Mouse (Mus musculus) spleen, adult 18-20 months (tissue): ENCODE results near the gene 1810037I17Rik.

Experiments used
- DNase-seq, 2 experiments: peaks; one replicate each; pipeline ENCODE4 v3.0.0; 2022; ENCODE audit warnings: mixed read lengths in 2 of 2

Gene 1810037I17Rik

GRCm38 (mm10) chr3:122924009-122924914 lies at the start of gene 1810037I17Rik:
Gene 1810037I17Rik, plus strand, starts transcription at chr3:122924203.
- peak; percentile 91 to 95 for DNase-seq

GRCm38 (mm10) chr3:122876870-122877269 lies 47.1 kb upstream of the 1810037I17Rik start:
- no peak for DNase-seq

DNA sequence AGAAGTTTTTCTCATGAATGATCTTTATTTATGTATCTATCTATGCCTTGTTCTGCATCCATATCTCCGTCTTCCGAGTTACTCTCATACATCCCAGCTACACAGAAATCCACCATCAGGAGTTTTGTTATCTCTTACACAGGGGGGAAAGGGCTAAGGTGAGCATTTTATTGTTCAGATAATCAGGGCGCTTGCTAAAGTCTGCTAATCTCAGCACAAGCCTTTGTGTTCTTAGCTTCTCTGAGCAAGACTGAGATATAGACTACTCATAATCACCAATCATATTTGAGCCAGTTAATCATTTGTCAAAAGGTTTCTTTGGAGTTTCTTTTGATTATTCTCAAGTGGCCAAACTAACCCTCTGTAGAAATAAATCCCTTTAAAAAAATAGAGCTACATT lies 46.5 kb upstream of the 1810037I17Rik start:
- no peak for DNase-seq

DNA sequence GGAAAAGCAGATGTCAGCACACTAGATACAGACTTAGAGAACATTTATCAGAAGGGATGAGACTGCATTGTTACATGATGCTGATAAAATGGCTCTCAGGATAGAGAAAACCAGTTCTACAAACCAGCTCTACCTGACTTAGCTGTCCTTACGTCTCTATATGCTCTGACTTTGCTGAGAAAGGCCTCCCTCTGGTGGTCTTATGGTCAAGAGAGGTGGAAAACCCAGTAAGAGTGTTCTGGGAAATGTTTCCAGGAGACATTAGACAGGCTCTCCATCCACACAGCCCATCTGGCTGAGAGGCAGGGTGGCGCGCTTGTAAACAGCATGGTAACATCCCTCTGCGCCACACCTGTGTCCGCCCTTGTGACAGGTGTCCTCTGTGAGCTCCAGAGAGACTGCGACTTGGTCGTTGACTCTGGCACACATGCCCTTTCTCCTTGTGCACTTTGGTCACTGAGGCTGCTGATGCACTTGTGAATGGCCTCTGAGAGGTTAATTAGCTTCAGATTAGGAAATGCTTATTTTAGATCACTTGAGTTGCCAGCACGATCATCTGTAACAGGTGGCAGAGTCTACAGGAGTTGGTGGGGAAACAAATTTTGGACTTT lies 45.2 kb upstream of the 1810037I17Rik start:
- DNase-seq = no peak

- no peak for DNase-seq
Measured at GRCm38 (mm10) chr3:122887505-122888301, 36.3 kb upstream of the 1810037I17Rik start.

DNA sequence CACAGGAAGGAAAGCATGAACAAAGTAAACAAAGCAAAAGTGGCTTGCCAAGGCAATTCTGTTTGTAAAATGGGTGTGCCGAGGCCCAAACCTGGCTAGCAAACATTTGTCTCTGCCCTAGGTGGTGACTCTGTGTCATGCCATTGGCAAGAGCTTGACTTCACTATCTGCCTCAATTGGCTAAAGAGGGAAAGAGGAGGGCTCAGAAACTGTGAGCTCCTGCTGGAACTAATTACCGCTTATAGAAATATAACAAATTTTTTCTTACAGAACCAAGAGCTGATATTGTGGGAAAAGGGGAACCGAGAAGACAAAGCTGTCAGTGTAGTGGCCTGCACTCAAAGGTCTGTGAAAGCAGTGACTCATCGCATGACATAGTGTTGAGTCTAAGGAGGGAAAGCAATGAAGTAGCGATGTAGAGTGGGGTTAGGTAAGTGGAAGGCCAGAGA lies 35.6 kb upstream of the 1810037I17Rik start:
- DNase-seq = no peak

GRCm38 (mm10) chr3:122894772-122895171 lies 29.2 kb upstream of the 1810037I17Rik start, which contains the start of gene Fabp2:
Gene Fabp2, plus strand, starts transcription at chr3:122895072.
- DNase-seq = no peak

GRCm38 (mm10) chr3:122895189-122895731 lies 28.7 kb upstream of the 1810037I17Rik start:
- DNase-seq = no peak

- DNase-seq = no peak
Measured at GRCm38 (mm10) chr3:122898254-122898653, 25.7 kb upstream of the 1810037I17Rik start.

DNA sequence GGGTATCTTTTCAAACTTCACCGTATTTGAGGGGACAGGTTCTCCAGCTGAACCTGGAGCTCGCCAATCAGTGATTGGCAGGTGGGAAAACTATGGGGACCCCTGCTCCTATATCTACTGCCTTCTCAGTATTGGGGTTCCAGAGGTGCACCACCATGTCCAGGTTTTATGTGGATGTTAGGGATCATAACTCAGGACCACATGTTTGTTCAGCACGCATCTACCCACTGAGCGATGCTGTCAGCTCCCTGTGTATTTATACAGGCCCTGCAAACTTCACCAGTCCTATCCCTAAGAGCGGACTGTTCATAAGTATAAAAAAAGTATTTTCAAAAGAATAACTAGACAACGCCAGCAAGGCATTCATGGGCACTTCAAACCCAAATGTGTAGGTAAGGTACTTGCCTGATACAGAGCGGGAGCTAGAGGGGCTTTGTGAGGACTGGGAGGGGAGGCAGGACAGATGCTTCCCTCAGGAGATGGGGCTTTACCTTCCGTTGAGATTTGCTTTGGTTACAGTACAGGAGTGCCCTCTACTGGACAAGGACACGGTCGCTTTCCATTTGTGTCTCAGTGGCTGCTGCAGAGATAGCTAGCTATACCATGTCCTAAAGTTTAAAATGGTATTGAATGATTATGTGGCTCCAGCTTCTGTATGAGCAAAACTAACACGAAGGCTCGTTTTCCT lies 20.1 kb upstream of the 1810037I17Rik start:
- DNase-seq = peak in 1 of 2 experiments; percentile 12

GRCm38 (mm10) chr3:122907841-122908240 lies 16.2 kb upstream of the 1810037I17Rik start:
- DNase-seq = no peak

GRCm38 (mm10) chr3:122915493-122915892 lies 8.5 kb upstream of the 1810037I17Rik start:
- DNase-seq = no peak

DNA sequence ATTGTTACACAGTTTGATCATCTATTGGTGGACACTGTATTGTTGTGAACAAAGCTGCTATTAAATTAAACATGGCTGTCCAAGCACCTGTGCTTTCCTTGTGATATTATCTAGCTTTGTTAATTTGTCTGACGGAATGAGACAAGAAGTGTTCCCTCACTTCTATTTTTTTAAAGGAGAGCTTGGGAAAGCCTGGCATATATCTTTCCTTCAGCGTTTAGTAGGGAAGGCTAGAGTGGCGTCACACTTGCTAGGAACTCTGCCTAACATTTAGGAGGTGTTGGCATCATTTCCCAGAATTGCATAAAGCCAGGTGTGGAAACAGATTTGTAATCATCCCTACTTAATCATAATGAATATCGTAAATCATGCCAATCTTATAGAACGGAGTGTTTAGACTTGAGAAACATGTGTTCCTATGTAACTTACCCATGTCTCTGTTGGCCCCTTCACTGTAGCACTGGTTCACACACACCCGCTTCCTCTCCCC lies 7.8 kb upstream of the 1810037I17Rik start:
- no peak for DNase-seq

DNA sequence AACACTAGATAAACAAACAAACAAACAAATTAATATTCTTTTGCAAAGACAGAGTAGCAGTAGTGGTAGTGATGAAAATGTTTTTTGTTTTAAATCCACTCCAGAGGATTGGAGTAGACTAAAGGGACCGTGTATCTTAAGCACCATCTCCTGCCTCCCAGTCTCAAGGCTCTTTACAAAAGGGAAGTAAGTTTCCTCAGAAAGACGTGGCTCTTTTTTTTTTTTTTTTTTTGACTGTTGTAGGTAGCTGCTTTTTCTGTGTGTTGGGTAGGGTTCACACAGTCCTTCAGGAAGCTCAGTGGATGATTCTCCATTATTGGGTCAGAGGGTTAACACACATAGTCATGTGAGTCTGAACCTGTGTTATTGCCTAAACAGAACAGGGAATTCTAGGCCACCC lies 5.3 kb upstream of the 1810037I17Rik start:
- no peak for DNase-seq

DNA sequence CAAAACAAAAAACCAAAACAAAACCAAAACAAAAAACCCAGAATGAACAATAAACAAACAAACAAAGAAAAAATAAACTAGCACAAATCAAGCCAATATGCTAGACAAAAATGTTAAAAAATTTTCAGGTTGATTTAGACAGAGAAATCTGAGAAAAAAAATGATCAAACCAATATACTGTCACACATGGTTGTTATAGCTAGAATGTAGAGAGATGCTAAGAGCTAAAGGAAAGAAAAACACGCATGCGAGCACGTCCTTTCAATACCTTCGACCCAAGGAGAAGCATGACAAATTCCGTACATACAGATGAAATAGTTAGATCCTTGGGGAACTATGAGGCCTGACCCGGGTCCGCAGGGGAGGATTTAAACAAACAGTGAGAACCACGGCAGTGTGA lies 4.7 kb upstream of the 1810037I17Rik start, which contains the start of gene Gm10959:
Gm10959 (minus strand) TSS at position 101 of the 400 bp plus-strand sequence.
- no peak for DNase-seq

- DNase-seq = no peak
Measured at GRCm38 (mm10) chr3:122920572-122921435, 3.2 kb upstream of the 1810037I17Rik start.

- no peak for DNase-seq
Measured at GRCm38 (mm10) chr3:122921676-122922527, 2.1 kb upstream of the 1810037I17Rik start.

DNA sequence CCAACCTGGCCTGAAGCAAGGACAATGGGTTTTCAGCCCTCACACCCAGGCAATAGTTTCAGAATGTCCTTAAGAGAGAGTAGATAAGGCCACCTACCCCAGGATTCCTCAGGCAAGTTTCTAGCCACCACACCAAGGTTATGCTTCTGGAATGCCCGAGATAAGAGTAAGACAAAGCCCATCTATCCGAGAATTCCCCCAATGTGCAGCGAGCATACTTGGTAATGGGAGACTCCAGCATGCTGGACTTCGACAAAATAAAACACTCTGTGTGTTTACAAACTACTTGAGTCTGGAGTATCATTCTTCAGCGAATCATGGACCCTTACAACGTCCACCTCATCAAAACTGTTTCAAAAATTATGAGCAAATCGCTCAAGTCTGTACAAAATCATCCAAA lies 856 bp upstream of the 1810037I17Rik start:
- no peak for DNase-seq

- no peak for DNase-seq
Measured at GRCm38 (mm10) chr3:122929723-122930122, 5.7 kb downstream of the 1810037I17Rik start.

GRCm38 (mm10) chr3:122932466-122932865 lies 8.5 kb downstream of the 1810037I17Rik start:
- DNase-seq = no peak
